Mouse (Mus musculus): ENCODE data around the gene Mad1l1. TPM values are rescaled to one million over a fixed set of nuclear protein-coding genes. Genes with fewer than 3 reads are reported as not detected.

Gene Mad1l1
- polyA plus RNA-seq, 1 experiment from 2014 or later, result 44.1 TPM

- H3K36me3 ChIP-seq, result no peaks in the 10 kb centered on the region
- no peak overlapping the region for H3K9ac ChIP-seq
- H3K27me3 ChIP-seq (replicated peaks), result no peaks in the 10 kb centered on the region
- H3K9me3 ChIP-seq, result peaks cover 24% of the 10 kb centered on the region
- no peaks in the 10 kb centered on the region for H3K4me1 ChIP-seq
- H3K4me3 ChIP-seq, result no peak overlapping the region
- no peak overlapping the region for H3K27ac ChIP-seq
- no peak for ATAC-seq (ENCODE audit: low FRiP score, low read depth)
- no peak overlapping the region for H3K4me2 ChIP-seq (replicated peaks)
- WGBS, result 94% methylated on average over 3 of the region's 3 CpGs
Observed at GRCm38 (mm10) chr5:139991531-139991930, 329.8 kb downstream of the Mad1l1 start.

GRCm38 (mm10) chr5:139985073-139985746 is 336.1 kb downstream of the Mad1l1 start:
- Histone ChIP-seq H3K9me3 (0 out of 2 replicates have a peak, but pooled peaks cover 10% of the 10 kb centered on the region), H3K9ac (no peak overlapping the region), H3K4me1 (peaks cover 5% of the 10 kb centered on the region; the same call in 1 of the 2 replicates), H3K36me3 (no peaks in the 10 kb centered on the region), H3K27ac (no peak overlapping the region), H3K27me3 (replicated peaks) (no peaks in the 10 kb centered on the region), H3K4me2 (replicated peaks) (no peak overlapping the region), H3K4me3 (no peak overlapping the region)
- WGBS, result 45% methylated on average over 18 of the region's 18 CpGs
- no peak for ATAC-seq (ENCODE audit: low FRiP score, low read depth)

GRCm38 (mm10) chr5:139981976-139982375 is 339.4 kb downstream of the Mad1l1 start:
- no peaks in the 10 kb centered on the region for H3K27me3 ChIP-seq (replicated peaks)
- H3K4me2 ChIP-seq (replicated peaks), result no peak overlapping the region
- no peak overlapping the region for H3K27ac ChIP-seq
- no peak overlapping the region for H3K4me3 ChIP-seq
- WGBS, result 100% methylated on average over 1 of the region's 1 CpGs
- H3K4me1 ChIP-seq, result peaks cover 10% of the 10 kb centered on the region; the same call in 1 of the 2 replicates
- no peaks in the 10 kb centered on the region for H3K9me3 ChIP-seq
- no peak for ATAC-seq (ENCODE audit: low FRiP score, low read depth)
- no peak overlapping the region for H3K9ac ChIP-seq
- no peaks in the 10 kb centered on the region for H3K36me3 ChIP-seq

GRCm38 (mm10) chr5:139979371-139979770 is 342.0 kb downstream of the Mad1l1 start:
- no peak for ATAC-seq (ENCODE audit: low FRiP score, low read depth)

GRCm38 (mm10) chr5:139978525-139979276 is 342.7 kb downstream of the Mad1l1 start:
- H3K4me2 ChIP-seq (replicated peaks), result no peak overlapping the region
- no peaks in the 10 kb centered on the region for H3K9me3 ChIP-seq
- H3K27ac ChIP-seq, result no peak overlapping the region
- H3K4me3 ChIP-seq, result no peak overlapping the region
- H3K27me3 ChIP-seq (replicated peaks), result no peaks in the 10 kb centered on the region
- 7% methylated on average over 13 of the region's 13 CpGs for WGBS
- no peak overlapping the region for H3K9ac ChIP-seq
- ATAC-seq (ENCODE audit: low FRiP score, low read depth), result no peak
- H3K4me1 ChIP-seq, result 0 out of 2 replicates have a peak, but pooled peaks cover 5% of the 10 kb centered on the region
- 0 out of 2 replicates have a peak, but pooled peaks cover under 1% of the 10 kb centered on the region for H3K36me3 ChIP-seq

More at GRCm38 (mm10) chr5:139979371-139979770, 342.0 kb downstream of the Mad1l1 start:
- Histone ChIP-seq H3K9ac (no peak overlapping the region), H3K4me3 (no peak overlapping the region), H3K27ac (no peak overlapping the region), H3K27me3 (replicated peaks) (no peaks in the 10 kb centered on the region), H3K4me1 (peaks cover 9% of the 10 kb centered on the region; the same call in 1 of the 2 replicates), H3K4me2 (replicated peaks) (no peak overlapping the region), H3K9me3 (no peaks in the 10 kb centered on the region), H3K36me3 (no peaks in the 10 kb centered on the region)
- 80% methylated on average over 9 of the region's 9 CpGs for WGBS

- H3K27me3 ChIP-seq (replicated peaks), result no peaks in the 10 kb centered on the region; the same call in 1 of the 2 replicates
- 36% methylated on average over 8 of the region's 8 CpGs for WGBS
- H3K36me3 ChIP-seq, result peaks cover 7% of the 10 kb centered on the region; the same call in 1 of the 2 replicates
- H3K4me2 ChIP-seq (replicated peaks), result no peak overlapping the region
- H3K9ac ChIP-seq, result no peak overlapping the region
- no peaks in the 10 kb centered on the region for H3K9me3 ChIP-seq
- no peak for ATAC-seq (ENCODE audit: low FRiP score, low read depth)
- H3K4me1 ChIP-seq, result 0 out of 2 replicates have a peak, but pooled peaks cover 5% of the 10 kb centered on the region
- no peak overlapping the region for H3K4me3 ChIP-seq
- H3K27ac ChIP-seq, result no peak overlapping the region
Observed at GRCm38 (mm10) chr5:139977476-139977875, 343.9 kb downstream of the Mad1l1 start.

- peaks cover 5% of the 10 kb centered on the region; the same call in 1 of the 2 replicates for H3K27me3 ChIP-seq (replicated peaks)
- H3K4me3 ChIP-seq, result no peak overlapping the region
- no peak overlapping the region for H3K9ac ChIP-seq
- no peak overlapping the region for H3K4me2 ChIP-seq (replicated peaks)
- 81% methylated on average over 4 of the region's 4 CpGs for WGBS
- ATAC-seq (ENCODE audit: low FRiP score, low read depth), result no peak
- H3K4me1 ChIP-seq, result 0 out of 2 replicates have a peak, but pooled peaks cover 5% of the 10 kb centered on the region
- H3K27ac ChIP-seq, result no peak overlapping the region
- no peaks in the 10 kb centered on the region for H3K9me3 ChIP-seq
- peaks cover 12% of the 10 kb centered on the region for H3K36me3 ChIP-seq
Observed at GRCm38 (mm10) chr5:139976584-139976983, 344.8 kb downstream of the Mad1l1 start.

- H3K4me2 ChIP-seq (replicated peaks), result no peak overlapping the region
- H3K27ac ChIP-seq, result no peak overlapping the region
- ATAC-seq (ENCODE audit: low FRiP score, low read depth), result no peak
- H3K4me1 ChIP-seq, result no peaks in the 10 kb centered on the region
- H3K9ac ChIP-seq, result no peak overlapping the region
- H3K4me3 ChIP-seq, result no peak overlapping the region
- H3K27me3 ChIP-seq (replicated peaks), result peaks cover 5% of the 10 kb centered on the region; the same call in 1 of the 2 replicates
- H3K36me3 ChIP-seq, result peaks cover 12% of the 10 kb centered on the region
- no peaks in the 10 kb centered on the region for H3K9me3 ChIP-seq
- 65% methylated on average over 12 of the region's 12 CpGs for WGBS
Observed at GRCm38 (mm10) chr5:139970186-139970631, 351.1 kb downstream of the Mad1l1 start.

- ATAC-seq (ENCODE audit: low FRiP score, low read depth), result no peak
- Histone ChIP-seq H3K36me3 (peaks cover 12% of the 10 kb centered on the region), H3K27me3 (replicated peaks) (peaks cover 5% of the 10 kb centered on the region; the same call in 1 of the 2 replicates), H3K27ac (no peak overlapping the region), H3K4me1 (no peaks in the 10 kb centered on the region), H3K4me3 (no peak overlapping the region), H3K9me3 (no peaks in the 10 kb centered on the region), H3K4me2 (replicated peaks) (no peak overlapping the region), H3K9ac (no peak overlapping the region)
- 81% methylated on average over 14 of the region's 14 CpGs for WGBS
Observed at GRCm38 (mm10) chr5:139969151-139969948, 352.0 kb downstream of the Mad1l1 start.

- whole genome bisulfite sequencing, result 89% methylated on average over 14 of the region's 14 CpGs
- Histone ChIP-seq H3K27me3 (replicated peaks) (no peaks in the 10 kb centered on the region), H3K4me1 (no peaks in the 10 kb centered on the region), H3K27ac (no peak overlapping the region), H3K4me2 (replicated peaks) (no peak overlapping the region), H3K36me3 (no peaks in the 10 kb centered on the region), H3K9me3 (no peaks in the 10 kb centered on the region), H3K4me3 (no peak overlapping the region), H3K9ac (no peak overlapping the region)
- no peak for ATAC-seq (ENCODE audit: low FRiP score, low read depth)
Observed at GRCm38 (mm10) chr5:139965596-139965995, 355.8 kb downstream of the Mad1l1 start.

- no peak overlapping the region for H3K9ac ChIP-seq
Observed at GRCm38 (mm10) chr5:139964391-139964790, 357.0 kb downstream of the Mad1l1 start.

More at GRCm38 (mm10) chr5:139964391-139964790, 357.0 kb downstream of the Mad1l1 start:
- WGBS, result 61% methylated on average over 5 of the region's 5 CpGs
- H3K27me3 ChIP-seq (replicated peaks), result no peaks in the 10 kb centered on the region
- no peak overlapping the region for H3K4me2 ChIP-seq (replicated peaks)
- no peak for ATAC-seq (ENCODE audit: low FRiP score, low read depth)
- no peak overlapping the region for H3K27ac ChIP-seq
- H3K4me3 ChIP-seq, result no peak overlapping the region
- H3K36me3 ChIP-seq, result no peaks in the 10 kb centered on the region
- no peaks in the 10 kb centered on the region for H3K9me3 ChIP-seq
- no peaks in the 10 kb centered on the region for H3K4me1 ChIP-seq

All from neural tube, embryonic 12.5 days (tissue).